Mouse (Mus musculus): ENCODE measurements around the gene Gpr31b. TPM values are rescaled to one million over a fixed set of nuclear protein-coding genes. Genes with fewer than 3 reads are reported as not detected.
"Not testable (repeated sequence)": the region's sequence is repeated elsewhere in the genome, so short reads cannot be mapped to it uniquely, and the experiment has no call there.

The Gpr31b gene
- not detected for polyA plus RNA-seq (2021)

- DNase-seq (ENCODE audit: low read depth, low spot score); ATAC-seq; POLR2A ChIA-PET; H3K27me3 ChIP-seq; in situ Hi-C loops (cut with MboI; ENCODE audit: low pct_unique_long_range_greater_than_20kb); CTCF ChIA-PET: not testable (repeated sequence)
Measured at GRCm38 (mm10) chr17:13052124-13052813, at the start of gene Gpr31b. Gpr31b (minus strand) TSS chr17:13052296.

GRCm38 (mm10) chr17:13092960-13093359 is 40.9 kb upstream of the Gpr31b start:
- ATAC-seq; POLR2A ChIA-PET; DNase-seq (ENCODE audit: low read depth, low spot score); CTCF ChIA-PET; in situ Hi-C loops (cut with MboI; ENCODE audit: low pct_unique_long_range_greater_than_20kb); H3K27me3 ChIP-seq: not testable (repeated sequence)

GRCm38 (mm10) chr17:13092100-13092764 is 40.1 kb upstream of the Gpr31b start:
- CTCF ChIA-PET; ATAC-seq; in situ Hi-C loops (cut with MboI; ENCODE audit: low pct_unique_long_range_greater_than_20kb); H3K27me3 ChIP-seq; DNase-seq (ENCODE audit: low read depth, low spot score); POLR2A ChIA-PET: not testable (repeated sequence)

GRCm38 (mm10) chr17:13091510-13091909 is 39.4 kb upstream of the Gpr31b start:
- in situ Hi-C loops (cut with MboI; ENCODE audit: low pct_unique_long_range_greater_than_20kb); DNase-seq (ENCODE audit: low read depth, low spot score); ATAC-seq; H3K27me3 ChIP-seq; POLR2A ChIA-PET; CTCF ChIA-PET: not testable (repeated sequence)

- H3K27me3 ChIP-seq; DNase-seq (ENCODE audit: low read depth, low spot score); ATAC-seq; CTCF ChIA-PET; in situ Hi-C loops (cut with MboI; ENCODE audit: low pct_unique_long_range_greater_than_20kb); POLR2A ChIA-PET: not testable (repeated sequence)
Measured at GRCm38 (mm10) chr17:13069227-13069626, 17.1 kb upstream of the Gpr31b start.

GRCm38 (mm10) chr17:13067864-13068385 is 15.8 kb upstream of the Gpr31b start:
- ATAC-seq; in situ Hi-C loops (cut with MboI; ENCODE audit: low pct_unique_long_range_greater_than_20kb); DNase-seq (ENCODE audit: low read depth, low spot score); POLR2A ChIA-PET; CTCF ChIA-PET; H3K27me3 ChIP-seq: not testable (repeated sequence)

GRCm38 (mm10) chr17:13062882-13063281 is 10.8 kb upstream of the Gpr31b start:
- POLR2A ChIA-PET; in situ Hi-C loops (cut with MboI; ENCODE audit: low pct_unique_long_range_greater_than_20kb); ATAC-seq; H3K27me3 ChIP-seq; DNase-seq (ENCODE audit: low read depth, low spot score); CTCF ChIA-PET: not testable (repeated sequence)

- H3K27me3 ChIP-seq; CTCF ChIA-PET; DNase-seq (ENCODE audit: low read depth, low spot score); ATAC-seq; in situ Hi-C loops (cut with MboI; ENCODE audit: low pct_unique_long_range_greater_than_20kb); POLR2A ChIA-PET: not testable (repeated sequence)
Measured at GRCm38 (mm10) chr17:13060804-13061203, 8.7 kb upstream of the Gpr31b start, which contains the start of gene Tcp10b. Tcp10b (plus strand) TSS chr17:13061104.

GRCm38 (mm10) chr17:13043846-13044673 is 8.0 kb downstream of the Gpr31b start:
- CTCF ChIA-PET; in situ Hi-C loops (cut with MboI; ENCODE audit: low pct_unique_long_range_greater_than_20kb): not testable (repeated sequence)
- ATAC-seq, result peak; percentile 83

GRCm38 (mm10) chr17:13036627-13037192 is 15.4 kb downstream of the Gpr31b start:
- POLR2A ChIA-PET; DNase-seq (ENCODE audit: low read depth, low spot score); ATAC-seq; CTCF ChIA-PET; in situ Hi-C loops (cut with MboI; ENCODE audit: low pct_unique_long_range_greater_than_20kb); H3K27me3 ChIP-seq: not testable (repeated sequence)

More at GRCm38 (mm10) chr17:13043846-13044673, 8.0 kb downstream of the Gpr31b start:
- POLR2A ChIA-PET, H3K27me3 ChIP-seq: not testable (repeated sequence)
- DNase-seq (ENCODE audit: low read depth, low spot score), result peak; percentile 3
- peak; percentile 52 for TF ChIP-seq CTCF (IDR thresholded peaks at IDR 0.05)
